Mouse (Mus musculus) forebrain, embryonic 12.5 days (tissue): Measurements from ENCODE around the gene Itga5. TPM values are rescaled to one million over a fixed set of nuclear protein-coding genes. Genes with fewer than 3 reads are reported as not detected.

Source experiments
- ATAC-seq: fragments of 200-750 bp; cut with Nextera tagmentation; 2 replicates; pipeline ENCODE4 v1.8.0; 2017; ENCODE audit warnings: moderate TSS enrichment; ENCODE audit not compliant: low FRiP score
- H3K27ac ChIP-seq: fragments of 300-500 bp; sonication (generic); 2 replicates; pipeline ENCODE4 v1.5.1; 2016; ENCODE audit warnings: mild to moderate bottlenecking
- H3K27me3 ChIP-seq: fragments of 300-500 bp; sonication (generic); 2 replicates; pipeline ENCODE4 v1.6.1; 2016; ENCODE audit warnings: mild to moderate bottlenecking
- H3K36me3 ChIP-seq: fragments of 300-500 bp; sonication (generic); replicated peaks from 2 replicates; pipeline ENCODE4 v1.6.1; 2016; ENCODE audit warnings: mild to moderate bottlenecking
- H3K4me1 ChIP-seq: fragments of 300-500 bp; sonication (generic); 2 replicates; pipeline ENCODE4 v1.6.1; 2016
- H3K4me2 ChIP-seq: fragments of 300-500 bp; sonication (generic); 2 replicates; pipeline ENCODE4 v1.6.1; 2016; ENCODE audit warnings: mild to moderate bottlenecking, moderate library complexity
- H3K4me3 ChIP-seq: fragments of 300-500 bp; sonication (generic); replicated peaks from 2 replicates; pipeline ENCODE4 v1.5.1; 2016; ENCODE audit warnings: mild to moderate bottlenecking
- H3K9ac ChIP-seq: fragments of 300-500 bp; sonication (generic); 2 replicates; pipeline ENCODE4 v1.6.1; 2016; ENCODE audit warnings: mild to moderate bottlenecking
- H3K9me3 ChIP-seq: fragments of 300-500 bp; sonication (generic); 2 replicates; pipeline ENCODE4 v1.6.1; 2016
- WGBS: fragments of 180-500 bp; shearing (Covaris S2); methylation state at CpG from one replicate; pipeline ENCODE4 v1.1.7; 2016; 5-methylcytosine and 5-hydroxymethylcytosine counted together
- polyA plus RNA-seq: library from polyadenylated mRNA; unstranded; fragments of >200 nt; fragmentation: Nextera tagmentation; extraction: Ambion mirVana; gene quantifications from 2 replicates; pipeline ENCODE4 v1.2.1, GENCODE M21; 2016

Itga5 gene
- polyA plus RNA-seq, 1 experiment from 2014 or later = 17.3 TPM

DNA sequence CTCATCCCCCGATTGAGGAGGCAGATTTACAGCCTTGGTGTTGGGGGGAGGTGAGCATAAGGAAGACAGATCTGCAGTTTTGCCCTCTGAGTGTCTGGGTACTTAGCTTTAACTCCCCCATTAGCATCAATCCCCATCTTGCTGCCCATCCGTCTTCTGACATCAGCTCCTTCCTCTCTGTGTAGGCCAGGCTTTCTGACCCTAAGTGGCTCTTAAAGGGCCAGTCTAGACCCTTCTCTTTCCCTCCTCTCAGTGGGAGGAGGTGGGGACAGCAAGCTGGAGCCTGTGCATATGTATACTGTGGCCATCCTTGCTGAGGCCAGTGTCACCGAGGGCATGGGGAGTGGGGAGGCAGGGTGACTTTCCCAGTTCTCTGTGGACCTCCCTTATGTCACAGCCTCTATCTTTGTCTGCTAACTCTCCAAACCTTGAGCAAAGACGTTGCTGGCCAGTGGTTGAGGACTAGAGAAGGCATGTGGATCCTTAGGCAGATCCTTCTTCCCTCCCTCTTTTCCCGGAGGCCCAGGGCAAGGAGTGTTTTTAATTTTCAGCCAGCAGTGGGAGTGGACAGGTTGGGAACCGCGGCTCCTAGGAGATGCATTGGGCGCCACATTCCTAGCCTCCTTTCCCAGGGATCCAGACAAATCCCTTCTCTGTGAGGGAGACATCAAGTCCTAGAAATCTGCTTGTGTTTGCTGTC is 62.5 kb downstream of the Itga5 start:
- WGBS = 13% methylated on average over 8 of the region's 8 CpGs
- no peaks in the 10 kb centered on the region for H3K9me3 ChIP-seq
- H3K36me3 ChIP-seq = no peaks in the 10 kb centered on the region
- peak overlapping the region; percentile 81 for H3K9ac ChIP-seq
- H3K4me2 ChIP-seq = peak overlapping the region; percentile 73
- H3K27me3 ChIP-seq = peaks cover 13% of the 10 kb centered on the region
- ATAC-seq = no peak
- peak overlapping the region; percentile 44 for H3K4me3 ChIP-seq
- H3K4me1 ChIP-seq = peaks cover 82% of the 10 kb centered on the region
- H3K27ac ChIP-seq = peak overlapping the region; percentile 99

DNA sequence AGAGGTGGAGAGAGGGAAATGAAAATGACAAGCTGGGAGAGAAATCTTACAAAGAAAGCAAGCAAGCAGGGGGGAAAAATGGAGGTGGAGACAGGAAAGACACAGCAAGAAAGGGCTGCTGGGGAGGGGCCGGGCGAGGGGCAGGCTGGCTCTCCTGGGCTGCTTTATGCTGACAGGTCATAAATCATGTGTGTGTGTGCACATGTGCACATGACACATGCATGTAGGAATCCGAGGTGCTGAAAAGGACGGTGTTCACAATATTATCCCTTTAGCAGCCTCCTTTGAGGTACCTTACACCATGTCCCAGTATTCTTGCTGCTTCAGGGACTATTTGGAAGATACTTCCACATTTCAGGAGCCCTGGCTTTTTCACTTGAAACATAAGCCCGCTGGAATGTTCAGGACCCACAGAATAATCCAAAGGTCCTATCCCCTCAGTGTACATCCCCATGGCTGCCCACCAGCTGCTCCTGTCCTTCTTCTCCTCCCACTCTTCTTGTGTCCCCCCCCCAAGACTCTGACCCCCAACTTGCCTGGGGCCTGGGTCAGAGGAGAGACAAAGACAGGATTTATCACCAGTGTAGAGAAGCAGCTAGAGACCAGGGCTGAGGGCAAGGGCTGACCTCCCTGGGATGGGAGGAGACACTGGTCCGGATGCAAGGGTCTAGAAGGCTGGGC is 64.1 kb downstream of the Itga5 start:
- Histone ChIP-seq H3K4me2 (no peak overlapping the region), H3K4me1 (peaks cover 90% of the 10 kb centered on the region), H3K9me3 (no peaks in the 10 kb centered on the region), H3K36me3 (peaks cover 6% of the 10 kb centered on the region; the same call in 1 of the 2 replicates), H3K27me3 (no peaks in the 10 kb centered on the region), H3K4me3 (no peak overlapping the region), H3K9ac (0 out of 2 replicates have a peak overlapping the region, but pooled peaks have one; percentile 48), H3K27ac (peak overlapping the region; percentile 99)
- ATAC-seq = no peak
- 50% methylated on average over 6 of the region's 6 CpGs for WGBS

DNA sequence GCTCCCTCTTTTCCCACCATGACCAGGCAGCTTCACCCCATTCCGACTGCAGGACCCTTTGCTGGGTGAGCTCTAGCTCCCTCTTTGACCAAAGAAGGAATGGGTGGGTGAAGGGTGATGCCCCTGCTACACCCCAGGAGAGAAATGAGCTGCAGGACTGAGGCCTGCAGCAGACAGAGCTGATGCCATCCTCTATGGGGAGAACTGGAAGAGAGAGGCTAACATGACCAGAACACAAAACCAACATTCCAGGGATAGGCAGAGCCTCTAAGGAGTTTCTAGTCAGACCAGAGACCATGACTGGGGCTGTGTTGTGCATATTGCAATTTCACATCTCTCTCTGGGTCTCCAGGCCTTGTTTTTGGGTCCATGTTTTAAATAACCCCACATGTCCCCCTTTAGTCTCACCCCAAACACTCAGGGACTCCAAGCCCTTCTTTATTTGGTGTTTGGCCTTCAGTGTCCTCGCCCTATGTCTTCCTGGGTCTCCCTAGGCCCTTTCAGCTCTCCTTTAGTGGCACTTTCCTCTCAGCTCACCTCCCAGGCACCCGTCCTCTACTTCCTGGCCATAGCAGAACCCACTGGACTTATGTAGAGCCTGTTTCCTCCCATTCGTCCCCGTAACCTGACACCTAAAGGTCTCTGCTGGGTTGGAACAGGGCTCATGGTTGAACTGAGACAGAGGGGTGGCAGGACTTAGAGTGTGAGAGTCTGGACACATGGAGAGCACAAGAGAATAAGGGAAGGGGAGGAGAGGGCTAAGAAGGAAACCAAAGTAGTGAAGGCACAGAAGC is 64.8 kb downstream of the Itga5 start:
- Histone ChIP-seq H3K9me3 (no peaks in the 10 kb centered on the region), H3K27me3 (no peaks in the 10 kb centered on the region), H3K27ac (peak overlapping the region; percentile 99), H3K36me3 (peaks cover 11% of the 10 kb centered on the region; the same call in 1 of the 2 replicates), H3K4me1 (peaks cover 92% of the 10 kb centered on the region), H3K4me3 (no peak overlapping the region), H3K4me2 (peak overlapping the region; percentile 50; the same call in 1 of the 2 replicates), H3K9ac (peak overlapping the region; percentile 48; the same call in 1 of the 2 replicates)
- no peak for ATAC-seq
- WGBS = 25% methylated on average over 5 of the region's 5 CpGs

- H3K27me3 ChIP-seq = no peaks in the 10 kb centered on the region
- H3K9me3 ChIP-seq = no peaks in the 10 kb centered on the region
- H3K4me2 ChIP-seq = peak overlapping the region; percentile 50
- no peak for ATAC-seq
- peak overlapping the region; percentile 99 for H3K27ac ChIP-seq
- no peak overlapping the region for H3K4me3 ChIP-seq
- peaks cover 94% of the 10 kb centered on the region for H3K4me1 ChIP-seq
- H3K36me3 ChIP-seq = peaks cover 11% of the 10 kb centered on the region; the same call in 1 of the 2 replicates
- 30% methylated on average over 2 of the region's 2 CpGs for WGBS
- peak overlapping the region; percentile 48 for H3K9ac ChIP-seq
These were observed 65.5 kb downstream of the Itga5 start for GRCm38 (mm10) chr15:103301046-103301445.

GRCm38 (mm10) chr15:103300560-103300959 is 66.0 kb downstream of the Itga5 start:
- peak; percentile 12; the same call in 1 of the 2 replicates for ATAC-seq
- 3% methylated on average over 2 of the region's 2 CpGs for WGBS
- no peaks in the 10 kb centered on the region for H3K9me3 ChIP-seq
- H3K9ac ChIP-seq = peak overlapping the region; percentile 48
- peaks cover 94% of the 10 kb centered on the region for H3K4me1 ChIP-seq
- H3K4me2 ChIP-seq = peak overlapping the region; percentile 50
- peaks cover 11% of the 10 kb centered on the region; the same call in 1 of the 2 replicates for H3K36me3 ChIP-seq
- peak overlapping the region; percentile 26; the same call in 1 of the 2 replicates for H3K4me3 ChIP-seq
- peak overlapping the region; percentile 99 for H3K27ac ChIP-seq
- H3K27me3 ChIP-seq = no peaks in the 10 kb centered on the region

GRCm38 (mm10) chr15:103300067-103300471 is 66.5 kb downstream of the Itga5 start:
- Histone ChIP-seq H3K4me2 (peak overlapping the region; percentile 50), H3K36me3 (peaks cover 11% of the 10 kb centered on the region; the same call in 1 of the 2 replicates), H3K4me3 (peak overlapping the region; percentile 26), H3K27me3 (no peaks in the 10 kb centered on the region), H3K27ac (peak overlapping the region; percentile 99), H3K9me3 (no peaks in the 10 kb centered on the region), H3K9ac (peak overlapping the region; percentile 48), H3K4me1 (peaks cover 96% of the 10 kb centered on the region)
- WGBS = 2% methylated on average over 18 of the region's 18 CpGs
- ATAC-seq = peak; percentile 80

DNA sequence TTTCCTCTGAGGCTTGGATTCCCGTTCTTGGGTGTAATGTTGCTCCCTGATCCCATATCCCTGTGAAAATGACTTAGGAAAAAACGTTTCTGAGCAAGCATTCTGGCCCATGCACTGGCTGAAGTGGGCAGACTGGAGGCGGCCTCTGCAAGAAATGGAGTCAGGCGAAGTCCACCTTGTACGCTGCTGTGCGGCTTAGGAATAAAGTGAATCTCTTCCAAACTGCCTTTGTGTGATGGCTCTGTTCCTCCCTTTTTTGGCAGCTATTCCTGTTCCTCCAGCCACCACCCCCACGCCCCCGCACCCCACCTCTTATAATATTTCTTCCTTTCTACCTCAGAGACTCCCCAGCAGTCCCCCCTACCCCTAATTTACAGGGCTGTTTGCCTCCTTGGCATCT is 66.9 kb downstream of the Itga5 start:
- peak overlapping the region; percentile 99 for H3K27ac ChIP-seq
- ATAC-seq = peak; percentile 7; the same call in 1 of the 2 replicates
- H3K27me3 ChIP-seq = no peaks in the 10 kb centered on the region
- H3K4me2 ChIP-seq = peak overlapping the region; percentile 50
- 15% methylated on average over 8 of the region's 8 CpGs for WGBS
- peaks cover 11% of the 10 kb centered on the region; the same call in 1 of the 2 replicates for H3K36me3 ChIP-seq
- H3K4me3 ChIP-seq = peak overlapping the region; percentile 26
- H3K4me1 ChIP-seq = peaks cover 94% of the 10 kb centered on the region
- H3K9me3 ChIP-seq = no peaks in the 10 kb centered on the region
- H3K9ac ChIP-seq = peak overlapping the region; percentile 48

DNA sequence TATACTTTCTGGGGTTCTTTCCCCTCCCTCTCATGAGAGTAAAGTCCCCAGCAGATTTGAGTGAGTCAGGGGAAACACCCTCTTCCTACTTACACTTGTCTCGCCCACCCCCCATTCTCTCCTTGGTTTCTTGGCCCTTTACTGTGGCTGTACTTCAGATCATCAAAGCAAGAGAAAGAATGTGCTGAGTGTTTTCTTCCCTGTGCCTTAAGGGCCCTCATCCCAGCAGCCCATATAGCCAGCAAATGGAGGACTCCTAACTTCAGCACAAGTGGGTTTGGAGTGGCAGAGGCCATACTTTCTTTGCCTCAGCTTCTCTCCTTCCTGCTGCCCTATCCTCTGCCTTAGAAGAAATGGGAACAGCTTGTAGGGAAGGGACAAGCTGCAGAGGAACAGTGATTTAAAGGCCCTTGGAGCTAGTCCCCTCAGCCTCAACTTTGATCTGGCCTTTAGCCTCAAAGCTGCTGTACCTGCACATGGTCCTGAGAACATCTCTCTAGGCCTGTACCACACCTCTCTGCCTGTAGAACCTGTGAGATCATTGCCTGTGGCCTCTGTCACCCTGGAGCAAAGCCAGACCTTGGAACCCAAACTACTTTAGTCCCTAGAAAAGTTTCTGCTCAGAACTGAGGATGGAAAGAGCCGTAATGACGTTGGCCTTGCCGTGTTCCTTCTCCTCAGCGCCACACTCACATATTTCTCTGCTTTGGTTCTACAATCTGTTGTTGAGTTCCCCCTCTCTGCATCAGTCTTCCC is 67.5 kb downstream of the Itga5 start:
- no peaks in the 10 kb centered on the region for H3K9me3 ChIP-seq
- H3K4me2 ChIP-seq = peak overlapping the region; percentile 50
- H3K4me1 ChIP-seq = peaks cover 88% of the 10 kb centered on the region
- no peaks in the 10 kb centered on the region for H3K27me3 ChIP-seq
- 55% methylated on average over 5 of the region's 5 CpGs for WGBS
- ATAC-seq = no peak
- H3K9ac ChIP-seq = peak overlapping the region; percentile 48
- peak overlapping the region; percentile 26; the same call in 1 of the 2 replicates for H3K4me3 ChIP-seq
- H3K36me3 ChIP-seq = peaks cover 14% of the 10 kb centered on the region; the same call in 1 of the 2 replicates
- peak overlapping the region; percentile 99 for H3K27ac ChIP-seq

DNA sequence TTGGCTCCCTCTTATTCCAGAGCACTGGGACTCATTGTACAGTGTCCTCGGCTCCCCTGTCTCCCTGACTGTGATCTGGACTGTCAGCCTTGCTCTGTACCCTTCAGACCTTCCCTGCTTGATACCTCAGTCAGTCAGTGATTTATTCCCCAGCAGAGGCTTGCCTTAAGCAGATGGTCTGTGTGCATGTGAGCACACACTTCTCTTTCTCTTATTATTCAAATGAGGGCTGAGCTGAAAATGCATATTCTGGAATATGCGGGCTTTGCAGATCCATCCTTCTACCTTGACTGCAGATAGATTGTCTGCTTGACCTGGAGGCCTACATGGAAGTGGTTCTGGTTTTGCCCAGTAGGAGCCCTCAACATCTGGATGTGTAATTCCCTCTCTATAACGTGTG is 68.5 kb downstream of the Itga5 start:
- ATAC-seq = no peak
- WGBS = 57% methylated on average over 3 of the region's 3 CpGs
- peak overlapping the region; percentile 38; the same call in 1 of the 2 replicates for H3K9ac ChIP-seq
- H3K27me3 ChIP-seq = no peaks in the 10 kb centered on the region
- H3K4me1 ChIP-seq = peaks cover 78% of the 10 kb centered on the region
- H3K9me3 ChIP-seq = no peaks in the 10 kb centered on the region
- H3K4me3 ChIP-seq = no peak overlapping the region
- H3K4me2 ChIP-seq = no peak overlapping the region
- peaks cover 22% of the 10 kb centered on the region; the same call in 1 of the 2 replicates for H3K36me3 ChIP-seq
- peak overlapping the region; percentile 99 for H3K27ac ChIP-seq

DNA sequence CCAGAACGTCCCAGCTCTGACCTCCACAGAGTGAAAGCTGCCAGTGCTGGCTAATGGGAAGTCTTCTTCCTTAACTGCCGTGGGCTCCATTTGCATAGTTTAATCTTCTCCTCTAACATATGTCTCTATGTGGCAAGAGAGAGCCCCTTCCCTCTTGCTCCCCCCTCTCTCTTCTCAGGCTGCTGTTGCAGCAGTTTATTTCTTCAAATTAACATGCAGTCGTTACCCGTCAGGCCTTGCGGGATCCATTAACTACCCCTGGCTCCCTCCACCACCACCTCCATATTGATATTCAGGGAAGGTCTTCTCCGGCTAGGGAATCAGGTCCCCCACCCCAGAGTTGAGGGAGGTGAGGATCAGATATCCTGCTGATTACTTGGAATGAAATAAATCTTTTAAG is 69.2 kb downstream of the Itga5 start:
- no peak for ATAC-seq
- Histone ChIP-seq H3K9ac (peak overlapping the region; percentile 38; the same call in 1 of the 2 replicates), H3K4me3 (no peak overlapping the region), H3K36me3 (peaks cover 29% of the 10 kb centered on the region), H3K9me3 (no peaks in the 10 kb centered on the region), H3K4me1 (peaks cover 71% of the 10 kb centered on the region), H3K27ac (peak overlapping the region; percentile 99), H3K27me3 (no peaks in the 10 kb centered on the region), H3K4me2 (0 out of 2 replicates have a peak overlapping the region, but pooled peaks have one; percentile 2)
- 52% methylated on average over 6 of the region's 6 CpGs for WGBS

DNA sequence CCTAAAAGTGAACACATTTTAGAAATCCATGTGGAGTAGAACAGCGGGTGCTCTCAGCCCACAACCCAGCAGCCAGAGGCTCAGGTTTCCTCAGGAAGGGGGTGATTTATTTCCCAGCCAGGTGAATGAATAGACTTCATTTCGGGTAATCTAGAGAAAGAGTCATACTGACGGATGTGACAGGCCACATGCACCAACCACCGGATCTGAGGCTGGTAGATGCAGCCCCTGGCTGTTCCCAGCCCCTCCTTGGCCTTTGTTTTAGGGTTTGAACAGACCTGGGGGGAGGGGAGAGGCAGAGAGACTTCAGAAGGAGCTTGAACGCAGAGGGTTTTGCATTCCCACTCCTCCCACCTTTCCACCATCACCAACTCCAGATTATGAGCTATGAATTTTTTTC is 70.7 kb downstream of the Itga5 start:
- no peak overlapping the region for H3K4me2 ChIP-seq
- peaks cover 41% of the 10 kb centered on the region for H3K36me3 ChIP-seq
- no peak overlapping the region for H3K4me3 ChIP-seq
- 6% methylated on average over 5 of the region's 5 CpGs for WGBS
- peaks cover 56% of the 10 kb centered on the region for H3K4me1 ChIP-seq
- no peaks in the 10 kb centered on the region for H3K9me3 ChIP-seq
- no peak for ATAC-seq
- no peaks in the 10 kb centered on the region for H3K27me3 ChIP-seq
- H3K27ac ChIP-seq = peak overlapping the region; percentile 99
- H3K9ac ChIP-seq = peak overlapping the region; percentile 42
